Mouse (Mus musculus): ENCODE data around the gene Olfr157. TPM values are rescaled to one million over a fixed set of nuclear protein-coding genes. Genes with fewer than 3 reads are reported as not detected.
A peak's percentile ranks its signal among the peaks of the same experiment; 100 is the strongest.
"Not testable (repeated sequence)": the region's sequence is repeated elsewhere in the genome, so short reads cannot be mapped to it uniquely, and the experiment has no call there.

Olfr157 gene
- polyA plus RNA-seq, 1 experiment from 2014 or later: not detected

DNA sequence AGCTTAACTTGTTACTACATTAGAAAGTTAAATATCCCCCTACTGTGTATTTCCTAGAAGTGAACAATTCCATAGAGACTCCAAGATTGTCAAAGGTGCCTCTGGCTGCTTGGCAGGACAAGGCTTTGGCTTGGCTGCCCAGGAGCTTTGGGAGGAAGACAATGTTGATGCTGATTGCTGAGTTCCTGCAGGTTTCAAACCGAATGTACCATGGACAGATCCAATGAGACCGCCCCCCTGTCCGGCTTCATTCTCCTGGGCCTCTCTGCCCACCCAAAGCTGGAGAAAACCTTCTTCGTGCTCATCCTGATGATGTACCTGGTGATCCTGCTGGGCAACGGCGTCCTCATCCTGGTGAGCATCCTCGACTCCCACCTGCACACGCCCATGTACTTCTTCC lies 14.1 kb upstream of the Olfr157 start:
- Histone ChIP-seq H3K4me1 (no peaks in the 10 kb centered on the region), H3K27ac (replicated peaks) (no peak overlapping the region), H3K4me3 (no peak overlapping the region), H3K9me3 (replicated peaks) (no peaks in the 10 kb centered on the region), H3K36me3 (no peaks in the 10 kb centered on the region), H3K27me3 (ENCODE audit: low read depth, poor library complexity, severe bottlenecking) (no peaks in the 10 kb centered on the region)
- no peak for DNase-seq (ENCODE audit: low spot score)
- 75% methylated on average over 8 of the region's 8 CpGs for WGBS

DNA sequence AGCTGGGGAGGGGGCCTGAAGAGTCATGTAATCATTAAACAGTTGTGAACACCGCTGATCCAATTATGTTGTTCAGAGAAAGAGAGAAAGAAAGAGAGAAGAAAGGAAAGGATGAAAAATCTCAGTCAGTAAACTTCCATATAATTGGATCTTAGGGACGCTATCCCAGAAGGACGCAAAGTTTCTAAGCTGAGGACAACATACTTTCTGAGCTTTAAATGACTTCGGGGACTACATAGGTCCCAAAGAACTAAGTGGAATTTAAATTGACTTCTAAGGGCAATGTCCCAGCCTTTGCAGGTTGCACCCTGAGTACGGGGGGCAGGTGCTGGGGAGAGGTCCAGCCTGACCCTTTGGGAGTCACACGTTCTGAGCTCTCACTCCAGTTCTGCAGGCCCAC lies 11.3 kb upstream of the Olfr157 start, which contains the start of gene Olfr155:
Olfr155 (plus strand) TSS at position 301 of the 400 bp plus-strand sequence.
- Histone ChIP-seq H3K4me3 (no peak within 1 kb of the TSS), H3K4me1 (no peaks in the 10 kb centered on the region), H3K27ac (replicated peaks) (no peak within 1 kb of the TSS), H3K27me3 (ENCODE audit: low read depth, poor library complexity, severe bottlenecking) (no peaks in the 10 kb centered on the region), H3K36me3 (no peaks in the 10 kb centered on the region), H3K9me3 (replicated peaks) (no peaks in the 10 kb centered on the region)
- DNase-seq (ENCODE audit: low spot score): no peak
- 88% methylated on average over 6 of the region's 6 CpGs for WGBS

DNA sequence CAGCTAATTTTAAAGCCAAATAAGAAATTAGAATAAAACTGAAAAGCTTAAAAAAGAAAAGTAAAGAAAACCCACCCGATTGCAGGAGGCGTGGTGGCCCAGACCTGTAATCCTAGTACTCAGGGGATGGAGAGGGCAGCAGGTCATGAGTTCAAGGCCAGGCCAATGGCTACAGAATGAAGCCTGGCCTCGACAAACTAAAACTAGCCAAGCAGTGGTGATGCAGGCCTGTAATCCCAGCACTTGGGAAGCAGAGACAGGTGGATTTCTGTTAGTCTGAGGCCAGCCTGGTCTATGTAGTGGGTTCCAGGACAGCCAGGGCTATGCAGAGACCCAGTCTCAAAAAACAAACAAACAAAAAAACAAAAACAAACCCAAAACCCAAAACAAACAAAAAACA lies 1.7 kb downstream of the Olfr157 start:
- H3K4me3 ChIP-seq: no peak overlapping the region
- 79% methylated on average over 3 of the region's 3 CpGs for WGBS
- peaks cover 5% of the 10 kb centered on the region; the same call in 1 of the 2 replicates for H3K9me3 ChIP-seq (replicated peaks)
- no peak overlapping the region for H3K27ac ChIP-seq (replicated peaks)
- no peaks in the 10 kb centered on the region for H3K36me3 ChIP-seq
- no peaks in the 10 kb centered on the region for H3K27me3 ChIP-seq (ENCODE audit: low read depth, poor library complexity, severe bottlenecking)
- DNase-seq (ENCODE audit: low spot score): no peak
- no peaks in the 10 kb centered on the region for H3K4me1 ChIP-seq

DNA sequence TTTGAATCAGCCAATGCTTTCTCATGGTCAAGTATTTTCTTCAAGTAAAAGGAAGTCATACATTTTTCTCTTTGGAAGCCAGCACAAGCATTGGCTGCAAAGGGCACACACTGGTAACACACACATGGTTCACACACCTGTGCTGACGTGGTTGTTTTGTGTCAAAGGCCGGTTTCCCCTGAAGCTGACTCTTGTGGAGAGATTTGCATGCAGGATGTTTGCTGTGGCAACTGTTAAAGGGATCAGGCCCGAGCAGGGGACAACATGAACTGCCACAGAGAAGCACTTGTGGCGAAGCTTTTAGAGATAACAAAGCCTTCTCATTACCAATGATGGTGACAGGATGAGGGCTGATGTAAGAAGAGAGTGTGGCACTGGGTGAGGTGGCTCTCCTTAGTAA lies 5.3 kb downstream of the Olfr157 start:
- no peaks in the 10 kb centered on the region for H3K36me3 ChIP-seq
- no peak overlapping the region for H3K4me3 ChIP-seq
- 76% methylated on average over 4 of the region's 4 CpGs for whole genome bisulfite sequencing
- no peaks in the 10 kb centered on the region for H3K27me3 ChIP-seq (ENCODE audit: low read depth, poor library complexity, severe bottlenecking)
- no peak for DNase-seq (ENCODE audit: low spot score)
- H3K4me1 ChIP-seq: no peaks in the 10 kb centered on the region
- no peaks in the 10 kb centered on the region for H3K9me3 ChIP-seq (replicated peaks)
- no peak overlapping the region for H3K27ac ChIP-seq (replicated peaks)

DNA sequence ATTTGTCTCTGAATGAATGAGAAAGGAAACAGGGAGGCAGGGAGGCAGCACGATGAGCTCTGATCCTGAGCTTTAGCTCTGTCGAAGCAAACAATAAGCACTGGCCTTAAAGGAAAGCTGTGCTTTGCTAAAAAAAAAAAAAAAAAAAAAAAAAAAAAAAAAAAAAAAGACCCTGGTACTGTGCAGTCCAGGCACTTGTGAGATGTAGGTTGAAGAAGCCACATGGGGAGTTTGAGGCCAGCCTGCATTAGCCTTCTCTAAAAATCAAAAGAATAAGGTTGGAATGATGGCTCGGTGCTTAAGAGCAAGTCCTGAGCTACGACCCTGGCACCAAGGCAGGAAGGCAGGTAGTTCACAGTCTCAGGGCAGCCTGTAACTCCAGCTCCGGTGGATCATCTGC lies 6.2 kb downstream of the Olfr157 start:
- H3K27me3 ChIP-seq (ENCODE audit: low read depth, poor library complexity, severe bottlenecking): no peaks in the 10 kb centered on the region
- DNase-seq (ENCODE audit: low spot score): no peak
- 75% methylated on average over 5 of the region's 5 CpGs for WGBS
- no peaks in the 10 kb centered on the region for H3K4me1 ChIP-seq
- H3K27ac ChIP-seq (replicated peaks): no peak overlapping the region
- H3K36me3 ChIP-seq: no peaks in the 10 kb centered on the region
- H3K4me3 ChIP-seq: no peak overlapping the region
- no peaks in the 10 kb centered on the region for H3K9me3 ChIP-seq (replicated peaks)

DNA sequence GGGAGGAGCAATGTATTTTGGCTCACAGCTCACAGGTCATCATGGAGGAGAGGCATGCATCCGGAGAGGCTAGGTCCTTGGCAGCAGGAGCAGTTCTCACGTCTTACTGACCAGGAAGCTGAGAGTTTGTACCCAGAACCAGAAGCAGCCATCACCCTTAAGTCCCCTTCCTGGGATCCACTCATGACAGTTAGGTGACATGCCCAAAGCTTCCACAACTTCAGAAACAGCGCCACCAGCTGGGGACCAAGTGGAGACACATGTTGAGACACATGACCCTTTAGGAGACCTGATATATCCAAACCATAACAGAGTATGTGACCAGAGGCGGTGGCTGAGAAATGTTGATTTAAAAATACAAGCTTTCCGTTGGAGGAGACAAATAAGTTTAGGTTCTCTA lies 8.0 kb downstream of the Olfr157 start:
- WGBS: 75% methylated on average over 5 of the region's 5 CpGs
- H3K36me3 ChIP-seq: no peaks in the 10 kb centered on the region
- no peak for DNase-seq (ENCODE audit: low spot score)
- H3K27me3 ChIP-seq (ENCODE audit: low read depth, poor library complexity, severe bottlenecking): no peaks in the 10 kb centered on the region
- H3K4me3 ChIP-seq: no peak overlapping the region
- no peak overlapping the region for H3K27ac ChIP-seq (replicated peaks)
- no peaks in the 10 kb centered on the region for H3K9me3 ChIP-seq (replicated peaks)
- no peaks in the 10 kb centered on the region for H3K4me1 ChIP-seq

DNA sequence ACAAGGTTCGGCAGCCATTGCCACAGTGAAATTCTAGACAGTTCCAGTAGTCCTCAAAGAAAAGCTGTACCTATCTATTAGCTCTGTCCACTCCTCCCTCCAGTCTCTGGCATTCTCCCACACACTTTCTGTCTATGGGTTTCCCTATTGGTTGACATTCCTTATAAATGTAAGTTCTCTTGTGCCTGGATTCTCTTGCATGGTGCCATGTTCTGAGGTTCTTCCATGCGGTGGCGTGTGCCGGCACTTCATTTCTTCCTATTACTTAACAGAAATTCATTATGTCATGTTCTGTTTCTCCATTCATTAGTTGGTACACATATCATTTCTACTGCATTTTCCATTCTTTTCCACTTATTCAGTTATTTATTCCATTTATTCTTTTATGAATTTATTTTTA lies 11.2 kb downstream of the Olfr157 start:
- peak; percentile 6 for DNase-seq (ENCODE audit: low spot score)
- Histone ChIP-seq H3K4me3 (no peak overlapping the region), H3K9me3 (replicated peaks) (no peaks in the 10 kb centered on the region), H3K27me3 (ENCODE audit: low read depth, poor library complexity, severe bottlenecking) (no peaks in the 10 kb centered on the region), H3K36me3 (no peaks in the 10 kb centered on the region), H3K27ac (replicated peaks) (no peak overlapping the region), H3K4me1 (peaks cover 5% of the 10 kb centered on the region)
- 93% methylated on average over 4 of the region's 4 CpGs for WGBS

DNA sequence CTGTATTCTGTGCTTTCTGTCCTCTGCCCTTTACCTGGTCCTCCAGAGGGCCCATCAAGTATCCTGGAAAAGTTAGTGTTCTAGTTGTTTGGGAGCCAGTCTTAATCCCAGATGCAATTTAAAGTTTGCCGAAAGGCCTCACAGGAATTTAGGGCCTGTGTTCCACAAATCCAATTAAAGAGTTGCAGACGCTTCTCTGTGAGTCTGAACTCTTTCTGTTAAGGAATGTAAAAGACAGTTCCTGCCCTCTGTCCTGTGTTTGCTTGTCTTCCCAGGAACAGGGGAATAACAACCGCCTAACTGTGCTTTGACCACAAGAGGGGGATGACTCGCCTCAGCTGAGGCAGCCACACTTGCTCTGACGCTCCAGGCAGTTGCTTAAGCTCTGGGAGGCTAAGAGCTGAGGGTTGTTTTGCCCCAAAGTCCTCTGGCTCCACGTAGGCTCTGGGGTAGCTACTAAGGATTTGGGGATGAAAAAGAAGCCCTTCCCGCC lies 16.1 kb downstream of the Olfr157 start, which contains the start of gene Olfr156:
Olfr156 (minus strand) TSS at position 51 of the 493 bp plus-strand sequence.
- H3K36me3 ChIP-seq: no peaks in the 10 kb centered on the region
- DNase-seq (ENCODE audit: low spot score): peak; percentile 26
- 7% methylated on average over 7 of the region's 7 CpGs for WGBS
- no peaks in the 10 kb centered on the region for H3K27me3 ChIP-seq (ENCODE audit: low read depth, poor library complexity, severe bottlenecking)
- no peak within 1 kb of the TSS for H3K4me3 ChIP-seq
- H3K4me1 ChIP-seq: peaks cover 9% of the 10 kb centered on the region
- no peak within 1 kb of the TSS for H3K27ac ChIP-seq (replicated peaks)
- no peaks in the 10 kb centered on the region for H3K9me3 ChIP-seq (replicated peaks)

DNA sequence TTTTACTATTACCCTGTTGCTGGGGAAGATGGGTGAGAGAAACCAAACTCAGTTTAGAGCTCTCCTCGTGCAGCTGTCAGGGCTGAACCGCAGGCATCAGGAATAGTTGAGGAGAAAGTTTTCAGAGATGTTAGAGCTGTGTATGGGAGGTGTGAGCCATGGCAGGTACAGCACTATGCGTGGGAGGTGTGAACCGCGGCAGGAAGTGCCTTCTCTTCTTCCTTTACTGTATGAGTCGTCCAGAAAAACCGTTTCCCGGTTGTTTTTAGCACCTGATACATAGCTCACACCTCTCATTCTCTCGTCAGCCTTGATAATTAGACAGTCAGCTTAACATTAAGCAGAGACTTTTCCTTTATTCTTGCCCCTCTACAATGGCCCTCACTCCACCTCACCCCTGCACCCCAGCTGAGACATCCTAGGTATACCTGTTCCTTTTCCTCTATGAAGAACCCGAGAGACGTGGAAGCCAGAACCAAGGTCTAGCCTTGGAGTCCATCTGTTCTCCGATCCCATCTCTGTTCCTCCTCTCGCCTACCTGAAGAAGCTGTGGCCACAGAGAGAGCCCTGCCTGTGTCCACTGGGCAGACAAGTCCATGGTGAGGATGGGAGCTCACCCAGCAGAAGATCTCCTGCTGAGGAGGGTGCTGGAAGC lies 17.0 kb downstream of the Olfr157 start:
- no peaks in the 10 kb centered on the region for H3K27me3 ChIP-seq (ENCODE audit: low read depth, poor library complexity, severe bottlenecking)
- WGBS: 83% methylated on average over 13 of the region's 13 CpGs
- H3K4me3 ChIP-seq: no peak overlapping the region
- H3K36me3 ChIP-seq: no peaks in the 10 kb centered on the region
- H3K9me3 ChIP-seq (replicated peaks): no peaks in the 10 kb centered on the region
- no peak for DNase-seq (ENCODE audit: low spot score)
- no peak overlapping the region for H3K27ac ChIP-seq (replicated peaks)
- H3K4me1 ChIP-seq: peaks cover 9% of the 10 kb centered on the region

DNA sequence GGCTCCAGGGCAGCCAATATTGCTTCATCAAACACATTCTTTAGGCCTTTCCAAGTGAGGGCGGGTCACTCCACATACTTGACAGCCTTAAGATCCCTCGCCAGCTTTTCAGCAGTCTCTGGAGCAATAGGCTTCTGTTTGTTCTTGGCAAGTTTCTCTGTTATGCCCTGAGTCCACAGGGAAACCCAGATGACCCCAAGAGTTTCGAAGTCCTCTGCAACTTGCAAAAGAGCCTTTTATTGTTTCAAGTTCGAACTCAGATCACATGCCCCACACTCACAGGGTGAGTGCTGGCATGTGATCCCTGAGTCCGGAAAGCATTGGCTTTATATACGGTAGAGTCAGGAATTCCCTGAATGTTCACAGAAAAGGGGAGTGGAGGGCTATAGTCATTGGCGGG lies 41.1 kb downstream of the Olfr157 start:
- DNase-seq (ENCODE audit: low spot score): no peak
- H3K36me3 ChIP-seq: no peaks in the 10 kb centered on the region
- no peak overlapping the region for H3K27ac ChIP-seq (replicated peaks)
- no peaks in the 10 kb centered on the region for H3K4me1 ChIP-seq
- H3K27me3 ChIP-seq (ENCODE audit: low read depth, poor library complexity, severe bottlenecking): no peaks in the 10 kb centered on the region
- WGBS: 81% methylated on average over 7 of the region's 7 CpGs
- H3K9me3 ChIP-seq (replicated peaks): peaks cover 14% of the 10 kb centered on the region
- no peak overlapping the region for H3K4me3 ChIP-seq

DNA sequence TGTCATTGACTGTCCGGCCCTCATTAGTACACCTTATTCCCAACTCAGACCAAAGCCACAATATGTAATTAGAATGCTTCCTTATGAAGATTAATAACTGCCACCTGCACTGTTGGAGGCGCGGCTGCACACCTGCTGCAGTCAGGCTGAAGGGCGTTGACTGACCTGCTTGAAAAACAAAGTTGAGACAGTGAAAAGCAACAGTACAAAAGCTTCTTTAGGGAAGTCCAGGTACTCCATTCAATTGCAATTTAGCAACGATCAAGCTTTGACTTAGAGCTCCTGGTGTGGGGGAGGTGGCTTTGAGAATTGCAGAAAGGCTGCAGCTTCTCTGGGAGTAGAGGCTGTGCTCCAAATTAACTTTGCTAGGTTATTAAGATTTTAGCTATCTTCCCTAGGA lies 44.2 kb downstream of the Olfr157 start:
- 82% methylated on average over 5 of the region's 5 CpGs for WGBS
- not testable (repeated sequence) for H3K4me1 ChIP-seq; H3K27me3 ChIP-seq (ENCODE audit: low read depth, poor library complexity, severe bottlenecking); H3K9me3 ChIP-seq (replicated peaks); DNase-seq (ENCODE audit: low spot score); H3K27ac ChIP-seq (replicated peaks); H3K4me3 ChIP-seq; H3K36me3 ChIP-seq

DNA sequence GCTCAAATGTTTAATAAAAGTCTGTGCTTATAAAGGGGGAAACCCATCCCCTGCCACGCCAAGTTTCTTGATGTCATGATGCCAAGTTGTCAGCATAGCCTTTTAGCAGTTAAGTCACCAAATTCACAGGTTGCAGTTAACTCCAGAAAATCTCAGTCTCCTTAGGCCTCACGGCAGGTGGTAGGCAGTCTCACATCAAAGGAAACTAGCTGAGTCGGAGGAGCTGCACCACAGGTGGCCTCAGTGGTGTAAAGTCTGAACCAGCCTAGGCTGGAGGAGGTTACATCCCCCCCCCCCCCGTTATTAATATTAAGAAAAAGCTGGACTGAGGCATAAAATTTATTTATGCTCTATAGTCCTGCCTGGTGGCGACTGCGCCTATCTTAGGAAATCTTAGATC lies 44.7 kb downstream of the Olfr157 start:
- no peak for DNase-seq (ENCODE audit: low spot score)
- Histone ChIP-seq H3K27me3 (ENCODE audit: low read depth, poor library complexity, severe bottlenecking) (no peaks in the 10 kb centered on the region), H3K4me1 (no peaks in the 10 kb centered on the region), H3K9me3 (replicated peaks) (peaks cover 6% of the 10 kb centered on the region; the same call in 1 of the 2 replicates), H3K4me3 (no peak overlapping the region), H3K27ac (replicated peaks) (no peak overlapping the region), H3K36me3 (no peaks in the 10 kb centered on the region)
- WGBS: 71% methylated on average over 6 of the region's 6 CpGs

Measured in midbrain, embryonic 10.5 days (tissue).